Mouse (Mus musculus) limb, embryonic 12.5 days (tissue): Measurements from ENCODE around the gene Mcm10. TPM values are rescaled to one million over a fixed set of nuclear protein-coding genes. Genes with fewer than 3 reads are reported as not detected.
A peak's percentile ranks its signal among the peaks of the same experiment; 100 is the strongest.
"Not testable (repeated sequence)": the region's sequence is repeated elsewhere in the genome, so short reads cannot be mapped to it uniquely, and the experiment has no call there.

Source experiments
- ATAC-seq: fragments of 200-750 bp; cut with Nextera tagmentation; 2 replicates; pipeline ENCODE4 v1.8.0; 2017; ENCODE audit warnings: low read depth, moderate TSS enrichment; ENCODE audit not compliant: insufficient number of reproducible peaks, insufficient read depth, low FRiP score, low TSS enrichment
- H3K27ac ChIP-seq: fragments of 300-500 bp; sonication (generic); 2 replicates; pipeline ENCODE4 v1.5.1; 2016; ENCODE audit warnings: mild to moderate bottlenecking, moderate library complexity
- H3K27me3 ChIP-seq: fragments of 300-500 bp; sonication (generic); 2 replicates; pipeline ENCODE4 v1.6.1; 2016; ENCODE audit warnings: mild to moderate bottlenecking, moderate library complexity
- H3K36me3 ChIP-seq: fragments of 300-500 bp; sonication (generic); 2 replicates; pipeline ENCODE4 v1.6.1; 2016; ENCODE audit warnings: mild to moderate bottlenecking, moderate library complexity
- H3K4me1 ChIP-seq: fragments of 300-500 bp; sonication (generic); replicated peaks from 2 replicates; pipeline ENCODE4 v1.6.1; 2016
- H3K4me2 ChIP-seq: fragments of 300-500 bp; sonication (generic); 2 replicates; pipeline ENCODE4 v1.6.1; 2016; ENCODE audit warnings: mild to moderate bottlenecking, moderate library complexity
- H3K4me3 ChIP-seq: fragments of 300-500 bp; sonication (generic); replicated peaks from 2 replicates; pipeline ENCODE4 v1.5.1; 2016; ENCODE audit warnings: mild to moderate bottlenecking
- H3K9ac ChIP-seq: fragments of 300-500 bp; sonication (generic); replicated peaks from 2 replicates; pipeline ENCODE4 v1.6.1; 2016; ENCODE audit warnings: mild to moderate bottlenecking, moderate library complexity
- H3K9me3 ChIP-seq: fragments of 300-500 bp; sonication (generic); 2 replicates; pipeline ENCODE4 v1.6.1; 2016; ENCODE audit warnings: mild to moderate bottlenecking, moderate library complexity
- WGBS: fragments of 180-500 bp; shearing (Covaris S2); methylation state at CpG from one replicate; pipeline ENCODE4 v1.1.7; 2016; 5-methylcytosine and 5-hydroxymethylcytosine counted together
- polyA plus RNA-seq: library from polyadenylated mRNA; unstranded; fragments of >200 nt; fragmentation: Nextera tagmentation; extraction: Ambion mirVana; gene quantifications from 2 replicates; pipeline ENCODE4 v1.2.1, GENCODE M21; 2016

Gene Mcm10
- polyA plus RNA-seq, 1 experiment from 2014 or later = 49.2 TPM

- H3K36me3 ChIP-seq = peaks cover under 1% of the 10 kb centered on the region; the same call in 1 of the 2 replicates
- H3K4me3 ChIP-seq = no peak overlapping the region
- H3K9me3 ChIP-seq = no peaks in the 10 kb centered on the region
- no peak for ATAC-seq
- no peaks in the 10 kb centered on the region for H3K27me3 ChIP-seq
- peaks cover 15% of the 10 kb centered on the region for H3K4me1 ChIP-seq
- H3K27ac ChIP-seq = no peak overlapping the region
- no peak overlapping the region for H3K9ac ChIP-seq
- WGBS = 83% methylated on average over 6 of the region's 6 CpGs
- H3K4me2 ChIP-seq = no peak overlapping the region
These were observed 27.6 kb downstream of the Mcm10 start for GRCm38 (mm10) chr2:4985000-4985399.

- Histone ChIP-seq H3K36me3 (no peaks in the 10 kb centered on the region; the same call in 1 of the 2 replicates), H3K4me1 (peaks cover 15% of the 10 kb centered on the region), H3K4me3 (no peak overlapping the region), H3K9ac (no peak overlapping the region), H3K4me2 (no peak overlapping the region), H3K27ac (peak overlapping the region; percentile 53; the same call in 1 of the 2 replicates), H3K27me3 (no peaks in the 10 kb centered on the region), H3K9me3 (no peaks in the 10 kb centered on the region)
- 14% methylated on average over 5 of the region's 5 CpGs for WGBS
- ATAC-seq = peak; percentile 38; the same call in 1 of the 2 replicates
These were observed 28.6 kb downstream of the Mcm10 start for GRCm38 (mm10) chr2:4983987-4984386.

DNA sequence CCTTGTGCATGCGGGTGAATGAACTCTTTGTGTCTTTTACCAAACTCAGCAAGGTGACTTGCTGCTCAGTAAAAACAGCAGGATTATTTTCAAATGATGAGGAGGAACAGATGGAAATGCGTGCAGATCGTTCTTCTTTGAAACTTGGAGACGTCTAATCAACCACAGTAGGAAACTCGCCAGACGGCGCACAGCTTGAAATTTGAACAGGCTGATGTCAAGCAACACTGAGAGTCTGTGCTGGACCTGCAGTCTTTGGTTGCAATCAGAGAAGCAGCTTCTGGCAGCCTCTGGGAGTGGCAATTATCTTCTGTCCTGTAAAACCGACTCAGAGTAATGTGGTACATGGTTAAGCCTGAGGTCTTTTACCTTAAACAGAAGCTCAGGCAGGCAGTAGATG, 34.5 kb downstream of the Mcm10 start:
- H3K36me3 ChIP-seq = no peaks in the 10 kb centered on the region
- H3K27me3 ChIP-seq = no peaks in the 10 kb centered on the region
- H3K9me3 ChIP-seq = no peaks in the 10 kb centered on the region
- no peak overlapping the region for H3K4me3 ChIP-seq
- 8% methylated on average over 8 of the region's 8 CpGs for WGBS
- ATAC-seq = no peak
- H3K27ac ChIP-seq = peak overlapping the region; percentile 66; the same call in 1 of the 2 replicates
- H3K9ac ChIP-seq = no peak overlapping the region
- H3K4me2 ChIP-seq = no peak overlapping the region
- peaks cover 12% of the 10 kb centered on the region for H3K4me1 ChIP-seq

DNA sequence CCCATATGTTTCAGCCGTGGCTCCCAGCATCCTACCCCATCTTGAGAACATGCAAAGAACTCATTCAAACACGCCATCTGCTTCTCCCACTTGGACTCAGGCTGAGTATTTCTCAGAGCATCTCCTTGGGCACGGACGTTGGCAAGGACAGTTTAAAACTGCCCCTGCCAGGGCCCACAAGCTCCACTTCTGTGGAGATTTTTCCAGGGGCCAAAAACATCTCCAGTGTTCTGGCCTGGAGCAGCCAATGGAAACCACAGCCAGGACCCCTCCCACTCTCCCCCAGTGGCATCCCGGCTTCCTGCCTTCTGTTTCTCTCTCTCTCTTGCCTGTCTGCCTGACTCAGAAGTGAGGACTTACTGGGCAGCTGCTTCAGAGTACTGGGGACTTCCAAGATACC, 36.8 kb downstream of the Mcm10 start, which contains the start of gene Ucma:
TSS of gene Ucma (plus strand) at position 316 of the 400 bp plus-strand sequence.
- Histone ChIP-seq H3K4me1 (peaks cover 12% of the 10 kb centered on the region), H3K27ac (no peak within 1 kb of the TSS), H3K27me3 (no peaks in the 10 kb centered on the region), H3K4me2 (no peak within 1 kb of the TSS), H3K4me3 (no peak within 1 kb of the TSS), H3K9me3 (no peaks in the 10 kb centered on the region), H3K9ac (no peak within 1 kb of the TSS), H3K36me3 (no peaks in the 10 kb centered on the region)
- no peak for ATAC-seq
- WGBS = 74% methylated on average over 5 of the region's 5 CpGs

DNA sequence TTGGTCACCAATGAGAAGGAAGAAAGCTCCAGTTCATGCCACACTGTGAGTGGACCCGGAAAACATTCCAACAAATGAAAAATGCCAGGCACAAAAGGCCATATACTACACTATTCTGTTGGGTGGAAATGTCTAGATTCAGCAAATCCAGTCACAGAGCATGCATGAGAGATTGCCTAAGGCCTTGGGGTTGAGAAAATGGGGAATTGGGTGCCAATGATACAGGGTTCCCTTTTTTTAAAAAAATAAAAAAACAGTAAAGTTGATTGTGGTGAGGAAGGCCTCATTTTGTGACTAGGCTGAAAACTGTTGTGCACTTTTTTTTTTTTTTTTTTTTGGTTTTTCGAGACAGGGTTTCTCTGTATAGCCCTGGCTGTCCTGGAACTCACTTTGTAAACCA, 43.5 kb downstream of the Mcm10 start:
- H3K9ac ChIP-seq = no peak overlapping the region
- no peaks in the 10 kb centered on the region for H3K27me3 ChIP-seq
- no peak overlapping the region for H3K4me2 ChIP-seq
- no peak overlapping the region for H3K27ac ChIP-seq
- no peak overlapping the region for H3K4me3 ChIP-seq
- no peaks in the 10 kb centered on the region for H3K4me1 ChIP-seq
- WGBS = 96% methylated on average over 1 of the region's 2 CpGs
- 0 out of 2 replicates have a peak, but pooled peaks cover 5% of the 10 kb centered on the region for H3K9me3 ChIP-seq
- no peaks in the 10 kb centered on the region for H3K36me3 ChIP-seq
- ATAC-seq = no peak

- H3K27me3 ChIP-seq = no peaks in the 10 kb centered on the region
- 0 out of 2 replicates have a peak, but pooled peaks cover 5% of the 10 kb centered on the region for H3K9me3 ChIP-seq
- 93% methylated on average over 2 of the region's 2 CpGs for WGBS
- no peaks in the 10 kb centered on the region for H3K36me3 ChIP-seq
- ATAC-seq = no peak
- H3K27ac ChIP-seq = no peak overlapping the region
- H3K4me1 ChIP-seq = no peaks in the 10 kb centered on the region
- H3K9ac ChIP-seq = no peak overlapping the region
- H3K4me2 ChIP-seq = no peak overlapping the region
- no peak overlapping the region for H3K4me3 ChIP-seq
These were observed 44.8 kb downstream of the Mcm10 start for GRCm38 (mm10) chr2:4967806-4968205.

- 75% methylated on average over 12 of the region's 12 CpGs for WGBS
- H3K9ac ChIP-seq = no peak overlapping the region
These were observed 54.6 kb downstream of the Mcm10 start for GRCm38 (mm10) chr2:4958039-4958438.

DNA sequence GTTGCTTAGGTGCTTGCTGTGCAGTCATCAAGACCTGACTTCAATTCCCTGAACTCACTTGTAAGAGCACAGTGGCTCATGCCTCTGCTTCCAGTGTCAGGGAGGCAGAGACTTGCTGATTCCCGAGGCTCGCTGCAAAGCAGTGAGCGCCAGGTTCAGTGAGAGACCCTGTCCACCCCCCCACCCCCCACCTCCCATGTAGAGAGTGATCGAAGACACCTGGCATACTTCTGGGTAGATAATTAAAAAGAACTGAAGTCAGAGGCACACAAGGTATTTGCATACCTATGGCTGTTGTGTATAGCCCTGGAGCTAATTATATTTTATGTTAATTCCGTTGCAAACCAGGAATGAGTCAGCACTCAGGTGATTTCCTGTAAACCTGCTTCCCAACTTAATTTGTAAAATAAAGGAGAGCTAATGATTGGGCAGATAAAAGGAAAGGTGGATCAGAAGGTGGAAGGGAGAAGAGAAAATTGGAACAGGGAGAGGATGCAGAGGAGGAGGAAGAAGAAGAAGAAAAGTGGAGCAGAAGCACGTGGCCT, 58.3 kb downstream of the Mcm10 start:
- no peaks in the 10 kb centered on the region for H3K27me3 ChIP-seq
- no peak overlapping the region for H3K4me2 ChIP-seq
- no peak for ATAC-seq
- no peak overlapping the region for H3K4me3 ChIP-seq
- H3K9ac ChIP-seq = no peak overlapping the region
- H3K36me3 ChIP-seq = no peaks in the 10 kb centered on the region
- H3K27ac ChIP-seq = no peak overlapping the region
- H3K4me1 ChIP-seq = no peaks in the 10 kb centered on the region
- 71% methylated on average over 6 of the region's 6 CpGs for WGBS
- peaks cover 5% of the 10 kb centered on the region for H3K9me3 ChIP-seq

More at GRCm38 (mm10) chr2:4958039-4958438, 54.6 kb downstream of the Mcm10 start:
- no peak overlapping the region for H3K4me2 ChIP-seq
- peak overlapping the region; percentile 88 for H3K27ac ChIP-seq
- H3K36me3 ChIP-seq = no peaks in the 10 kb centered on the region
- no peak overlapping the region for H3K4me3 ChIP-seq
- no peaks in the 10 kb centered on the region for H3K9me3 ChIP-seq
- H3K4me1 ChIP-seq = no peaks in the 10 kb centered on the region
- H3K27me3 ChIP-seq = no peaks in the 10 kb centered on the region
- ATAC-seq = no peak

- Histone ChIP-seq H3K9me3 (peaks cover 5% of the 10 kb centered on the region), H3K36me3 (no peaks in the 10 kb centered on the region), H3K4me2 (no peak overlapping the region), H3K4me1 (no peaks in the 10 kb centered on the region), H3K9ac (no peak overlapping the region), H3K4me3 (no peak overlapping the region), H3K27ac (no peak overlapping the region), H3K27me3 (no peaks in the 10 kb centered on the region)
- 95% methylated on average over 2 of the region's 2 CpGs for WGBS
- no peak for ATAC-seq
These were observed 61.6 kb downstream of the Mcm10 start for GRCm38 (mm10) chr2:4950986-4951385.

DNA sequence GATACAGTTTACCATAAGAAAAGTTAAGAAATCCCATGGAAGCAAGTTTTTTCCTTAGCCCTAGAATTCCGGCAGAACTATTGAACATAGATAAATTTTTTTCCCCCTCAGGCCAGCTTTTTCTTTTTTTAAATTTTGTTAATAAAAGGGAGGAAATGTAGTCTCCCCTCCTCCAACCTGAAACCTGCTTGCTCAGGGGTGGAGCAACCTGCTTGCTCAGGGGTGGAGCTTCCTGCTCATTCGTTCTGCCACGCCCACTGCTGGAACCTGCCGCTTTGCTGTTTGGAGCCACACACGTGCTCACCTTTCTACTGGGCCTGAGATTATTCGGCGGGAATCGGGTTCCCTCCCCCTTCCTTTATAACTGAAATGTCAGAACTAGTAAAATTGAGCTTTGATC, 62.9 kb downstream of the Mcm10 start:
- not testable (repeated sequence) for H3K4me3 ChIP-seq, ATAC-seq, H3K27me3 ChIP-seq, H3K27ac ChIP-seq, H3K9me3 ChIP-seq, H3K9ac ChIP-seq, H3K4me1 ChIP-seq, H3K36me3 ChIP-seq, H3K4me2 ChIP-seq
- WGBS = 84% methylated on average over 5 of the region's 8 CpGs

- H3K36me3 ChIP-seq = peaks cover 27% of the 10 kb centered on the region
- no peak overlapping the region for H3K4me3 ChIP-seq
- no peak overlapping the region for H3K9ac ChIP-seq
- no peak for ATAC-seq
- H3K4me2 ChIP-seq = no peak overlapping the region
- 92% methylated on average over 11 of the region's 11 CpGs for WGBS
- peaks cover 15% of the 10 kb centered on the region for H3K9me3 ChIP-seq
- no peaks in the 10 kb centered on the region for H3K4me1 ChIP-seq
- H3K27ac ChIP-seq = no peak overlapping the region
- no peaks in the 10 kb centered on the region for H3K27me3 ChIP-seq
These were observed 71.7 kb downstream of the Mcm10 start for GRCm38 (mm10) chr2:4940861-4941260.
